ENCODE assay signal across 23 mouse cellular contexts in the genomic region with DNA sequence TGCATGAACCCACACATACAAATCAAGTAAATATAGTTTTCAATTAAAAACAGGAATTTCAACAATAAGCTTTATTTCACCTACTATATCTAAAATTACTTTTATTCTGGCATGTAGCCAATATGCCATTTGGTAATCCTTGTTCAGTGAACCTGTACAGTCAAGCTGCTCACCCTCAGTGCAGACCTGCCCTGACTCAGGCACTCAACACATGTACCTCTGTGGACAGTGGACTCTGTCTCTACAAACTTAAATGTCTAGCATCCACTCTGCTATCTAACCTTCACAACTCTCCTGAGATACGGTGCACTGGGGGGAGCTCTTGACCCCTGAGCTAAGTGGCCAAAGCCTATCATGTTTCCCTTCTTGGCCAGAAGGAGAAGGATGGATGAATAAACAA.
A peak's percentile ranks its signal among the peaks of the same experiment; 100 is the strongest.
DNase-seq lines count a peak whose midpoint lies in the region; ATAC-seq and TF ChIP-seq lines count a peak whose summit lies in the region.
"Had no signal": no experiment of that assay in that cellular context is flagged by ENCODE, and none has a peak within 500 bp of the region (broad histone marks: within the 10 kb centered on the region; RNA-seq: fewer than 3 reads in every experiment).

No protein-coding gene starts in this region.

- no peak overlapping the region for H3K4me3 ChIP-seq in kidney, embryonic 14.5 days (ENCODE audit: low read length)
- no peak overlapping the region for H3K4me3 ChIP-seq in kidney, embryonic 16.5 days (ENCODE audit: low read length)
- no peak overlapping the region for H3K4me3 ChIP-seq in layer of hippocampus, adult 2 months
- H3K4me3 ChIP-seq: embryonic facial prominence, embryonic 10.5 days; embryonic facial prominence, embryonic 12.5 days; forebrain, embryonic 13.5 days; forebrain, embryonic 15.5 days had no signal

- peak; percentile 71 for ATAC-seq in kidney, embryonic 14.5 days (ENCODE audit: low FRiP score, low TSS enrichment)
- 0 out of 2 replicates have a peak, but pooled peaks have one; percentile 35 for ATAC-seq in kidney, embryonic 16.5 days (ENCODE audit: low FRiP score, low TSS enrichment)
- ATAC-seq: activated CD4-positive, CD25-positive, alpha-beta regulatory T cell, adult 4 months; forebrain, embryonic 13.5 days; forebrain, embryonic 15.5 days; Patski had no signal

- no peaks in the 10 kb centered on the region for H3K36me3 ChIP-seq in kidney, embryonic 14.5 days (ENCODE audit: control insufficient read depth, insufficient read depth, low read length)
- H3K36me3 ChIP-seq in kidney, embryonic 16.5 days (ENCODE audit: insufficient read depth, low read length), result no peaks in the 10 kb centered on the region
- H3K36me3 ChIP-seq: embryonic facial prominence, embryonic 10.5 days; embryonic facial prominence, embryonic 12.5 days; forebrain, embryonic 15.5 days had no signal

- 27% methylated on average over 1 of the region's 1 CpGs for WGBS in kidney, embryonic 14.5 days
- WGBS in kidney, embryonic 16.5 days, result 12% methylated on average over 1 of the region's 1 CpGs

- H3K9ac ChIP-seq in kidney, embryonic 14.5 days (ENCODE audit: low read depth, low read length), result no peak overlapping the region
- no peak overlapping the region for H3K9ac ChIP-seq in kidney, embryonic 16.5 days (replicated peaks; ENCODE audit: low read length)
- H3K9ac ChIP-seq: embryonic facial prominence, embryonic 12.5 days; forebrain, embryonic 13.5 days; forebrain, embryonic 15.5 days had no signal

- no peaks in the 10 kb centered on the region for H3K27me3 ChIP-seq in kidney, embryonic 14.5 days (ENCODE audit: control insufficient read depth, insufficient read depth, low read length)
- no peaks in the 10 kb centered on the region for H3K27me3 ChIP-seq in kidney, embryonic 16.5 days (ENCODE audit: insufficient read depth, low read length)
- H3K27me3 ChIP-seq: CH12.LX; embryonic facial prominence, embryonic 12.5 days; forebrain, embryonic 13.5 days; forebrain, embryonic 15.5 days; Patski had no signal

- no peak overlapping the region for H3K27ac ChIP-seq in kidney, embryonic 14.5 days (ENCODE audit: low read depth, low read length)
- H3K27ac ChIP-seq in kidney, embryonic 16.5 days (ENCODE audit: low read length), result 0 out of 2 replicates have a peak overlapping the region, but pooled peaks have one; percentile 27
- H3K27ac ChIP-seq in layer of hippocampus, adult 2 months, result peak overlapping the region; percentile 63
- H3K27ac ChIP-seq: embryonic facial prominence, embryonic 12.5 days; forebrain, embryonic 13.5 days; forebrain, embryonic 15.5 days had no signal

- peaks cover 15% of the 10 kb centered on the region; the same call in 1 of the 2 replicates for H3K4me1 ChIP-seq in kidney, embryonic 14.5 days (ENCODE audit: control insufficient read depth, insufficient read depth, low read length)
- peaks cover 46% of the 10 kb centered on the region for H3K4me1 ChIP-seq in kidney, embryonic 16.5 days (ENCODE audit: insufficient read depth, low read length)

- no peak overlapping the region for H3K4me2 ChIP-seq in kidney, embryonic 14.5 days (replicated peaks; ENCODE audit: low read depth, low read length)
- H3K4me2 ChIP-seq in kidney, embryonic 16.5 days (replicated peaks; ENCODE audit: low read depth, low read length), result no peak overlapping the region
- H3K4me2 ChIP-seq: embryonic facial prominence, embryonic 12.5 days; forebrain, embryonic 13.5 days; forebrain, embryonic 15.5 days had no signal

- TF ChIP-seq CTCF in layer of hippocampus, adult 2 months (conservative IDR thresholded peaks at IDR 0.05), result no peak

- no peak for DNase-seq in kidney, postnatal 10 days
- no peak for DNase-seq in kidney, postnatal 36 days
- no peak for DNase-seq in layer of hippocampus, adult 2 months (ENCODE audit: low spot score in 2 of 2)
- DNase-seq in layer of hippocampus, postnatal 10 days (ENCODE audit: low spot score in 2 of 2), result no peak
- DNase-seq: adrenal gland, adult 8-10 months; adrenal gland, postnatal 14 days; adrenal gland, postnatal 36 days; B cell, adult 2 months; cerebellum, adult 11-12 months; cerebellum, adult 2 months; cerebellum, adult 9-10 months; cerebellum, postnatal 10 days; cerebellum, postnatal 25 days had no signal

- H3K9me3 ChIP-seq in kidney, embryonic 14.5 days (ENCODE audit: control insufficient read depth, low read length), result no peaks in the 10 kb centered on the region
- no peaks in the 10 kb centered on the region for H3K9me3 ChIP-seq in kidney, embryonic 16.5 days (ENCODE audit: low read length)
- H3K9me3 ChIP-seq: embryonic facial prominence, embryonic 12.5 days; forebrain, embryonic 13.5 days; forebrain, embryonic 15.5 days; G1E had no signal
